Mouse (Mus musculus) naive thymus-derived CD4-positive, alpha-beta T cell, adult 5 months (primary cell): ENCODE measurements around the gene Prcp. TPM values are rescaled to one million over a fixed set of nuclear protein-coding genes. Genes with fewer than 3 reads are reported as not detected.

ENCODE experiments used
- polyA plus RNA-seq: library from polyadenylated mRNA; unstranded; fragments of 100-300 nt; shearing (Covaris generic); gene quantifications from one replicate; pipeline ENCODE4 v1.2.1, GENCODE M21; 2017

Gene Prcp
- 17.6 TPM for polyA plus RNA-seq

GRCm38 (mm10) chr7:92874116-92874675 lies at the start of gene Prcp, which contains the start of gene Ddias:
TSS of gene Prcp (plus strand) at chr7:92874470.
TSS of gene Ddias (minus strand) at chr7:92874247.

Other genes starting within 250 kb of the Prcp start
- not detected for gene Ankrd42, start 237.3 kb upstream of the Prcp start, polyA plus RNA-seq
- gene Pcf11, start 204.5 kb upstream of the Prcp start, polyA plus RNA-seq, result 70.3 TPM
- 0.04 TPM for gene Rab30, start 132.9 kb upstream of the Prcp start, polyA plus RNA-seq
- 2.9 TPM for gene Ddias, start 223 bp upstream of the Prcp start, polyA plus RNA-seq
- not detected for gene Fam181b, start 205.4 kb downstream of the Prcp start, polyA plus RNA-seq